Mouse (Mus musculus) heart, postnatal 0 days (tissue): ENCODE data around the gene Lats1.

Experiments used
- CTCF ChIP-seq: IDR thresholded peaks from 2 replicates; pipeline ENCODE4 v1.5.1; 2016; ENCODE audit warnings: antibody characterized with exemption, control low read depth, low read depth
- EP300 ChIP-seq: IDR thresholded peaks from 2 replicates; pipeline ENCODE4 v1.6.1; 2016; ENCODE audit warnings: antibody characterized with exemption, low read depth

- TF ChIP-seq CTCF, result no peak
- no peak for TF ChIP-seq EP300
These were observed 32.0 kb upstream of the Lats1 start for GRCm38 (mm10) chr10:7649059-7649458.
